Comparison of ENCODE assay signal across 15 mouse cellular contexts in the genomic region with DNA sequence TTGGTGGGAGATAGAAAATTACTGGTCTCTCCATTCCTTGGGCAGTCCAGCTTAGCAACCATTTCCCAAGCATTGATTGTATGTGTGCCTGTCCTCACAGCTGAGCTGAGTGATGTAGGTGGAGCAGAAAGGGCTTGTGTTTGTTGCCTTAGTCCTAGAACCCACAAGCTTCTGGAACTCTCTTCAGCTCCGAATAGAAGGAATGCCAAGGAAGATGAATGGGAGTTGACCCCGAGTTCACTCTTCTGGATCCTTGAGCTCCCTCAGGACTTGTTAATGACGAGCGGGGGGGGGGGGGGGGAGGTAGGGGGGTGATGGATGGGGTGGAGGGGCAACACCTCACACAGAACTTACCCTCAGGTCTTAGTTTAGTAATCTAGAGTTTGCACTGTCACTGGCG. TPM values are rescaled to one million over a fixed set of nuclear protein-coding genes. Genes with fewer than 3 reads are reported as not detected.
A peak's percentile ranks its signal among the peaks of the same experiment; 100 is the strongest.
DNase-seq lines count a peak whose midpoint lies in the region; ATAC-seq and TF ChIP-seq lines count a peak whose summit lies in the region.
"Had no signal": no experiment of that assay in that cellular context is flagged by ENCODE, and none has a peak within 500 bp of the region (broad histone marks: within the 10 kb centered on the region; RNA-seq: fewer than 3 reads in every experiment).

No protein-coding gene starts in this region.

- no peak overlapping the region for H3K4me2 ChIP-seq in forebrain, embryonic 12.5 days
- H3K4me2 ChIP-seq in hindbrain, embryonic 13.5 days: no peak overlapping the region
- H3K4me2 ChIP-seq in hindbrain, postnatal 0 days (ENCODE audit: low read depth, low read length): no peak overlapping the region
- H3K4me2 ChIP-seq in stomach, embryonic 16.5 days (ENCODE audit: low read depth, low read length): no peak overlapping the region
- H3K4me2 ChIP-seq in stomach, postnatal 0 days (replicated peaks; ENCODE audit: low read depth): no peak overlapping the region
- H3K4me2 ChIP-seq: hindbrain, embryonic 12.5 days; liver, embryonic 13.5 days had no signal

- H3K9ac ChIP-seq in forebrain, embryonic 12.5 days: no peak overlapping the region
- no peak overlapping the region for H3K9ac ChIP-seq in hindbrain, embryonic 13.5 days
- no peak overlapping the region for H3K9ac ChIP-seq in hindbrain, postnatal 0 days (replicated peaks; ENCODE audit: low read length)
- no peak overlapping the region for H3K9ac ChIP-seq in stomach, embryonic 16.5 days (ENCODE audit: low read length)
- no peak overlapping the region for H3K9ac ChIP-seq in stomach, postnatal 0 days (ENCODE audit: low read length)
- H3K9ac ChIP-seq: hindbrain, embryonic 12.5 days; liver, embryonic 13.5 days had no signal

- 64% methylated on average over 4 of the region's 5 CpGs for WGBS in forebrain, embryonic 12.5 days
- 69% methylated on average over 5 of the region's 5 CpGs for WGBS in forebrain, embryonic 10.5 days
- WGBS in hindbrain, embryonic 13.5 days: 49% methylated on average over 5 of the region's 5 CpGs
- WGBS in hindbrain, postnatal 0 days: 65% methylated on average over 5 of the region's 5 CpGs
- WGBS in stomach, embryonic 16.5 days: 51% methylated on average over 5 of the region's 5 CpGs
- 54% methylated on average over 5 of the region's 5 CpGs for WGBS in stomach, postnatal 0 days

- H3K9me3 ChIP-seq in forebrain, embryonic 12.5 days: no peaks in the 10 kb centered on the region
- no peaks in the 10 kb centered on the region for H3K9me3 ChIP-seq in forebrain, embryonic 10.5 days
- no peaks in the 10 kb centered on the region for H3K9me3 ChIP-seq in hindbrain, embryonic 13.5 days
- no peaks in the 10 kb centered on the region for H3K9me3 ChIP-seq in hindbrain, postnatal 0 days (ENCODE audit: low read length)
- H3K9me3 ChIP-seq in stomach, embryonic 16.5 days (replicated peaks; ENCODE audit: control insufficient read depth, low read length): no peaks in the 10 kb centered on the region
- H3K9me3 ChIP-seq in stomach, postnatal 0 days (ENCODE audit: control insufficient read depth, low read length): no peaks in the 10 kb centered on the region
- H3K9me3 ChIP-seq: hindbrain, embryonic 12.5 days; liver, embryonic 13.5 days had no signal

- peak overlapping the region; percentile 76 for H3K27ac ChIP-seq in forebrain, embryonic 12.5 days
- no peak overlapping the region for H3K27ac ChIP-seq in forebrain, embryonic 10.5 days
- H3K27ac ChIP-seq in hindbrain, embryonic 13.5 days: peak overlapping the region; percentile 35
- H3K27ac ChIP-seq in hindbrain, postnatal 0 days: no peak overlapping the region
- peak overlapping the region; percentile 30; the same call in 1 of the 2 replicates for H3K27ac ChIP-seq in stomach, embryonic 16.5 days (ENCODE audit: low read length)
- H3K27ac ChIP-seq in stomach, postnatal 0 days (replicated peaks): no peak overlapping the region
- H3K27ac ChIP-seq: hindbrain, embryonic 12.5 days; liver, embryonic 13.5 days had no signal

- no peak for ATAC-seq in forebrain, embryonic 12.5 days (ENCODE audit: low FRiP score)
- no peak for ATAC-seq in hindbrain, embryonic 13.5 days (ENCODE audit: low FRiP score)
- ATAC-seq in hindbrain, postnatal 0 days: no peak
- no peak for ATAC-seq in stomach, embryonic 16.5 days (ENCODE audit: insufficient read depth, low FRiP score)
- ATAC-seq in stomach, postnatal 0 days (ENCODE audit: low FRiP score, low TSS enrichment): no peak

- no peak for TF ChIP-seq CTCF in hindbrain, postnatal 0 days (IDR thresholded peaks at IDR 0.05; ENCODE audit: low read depth)
- TF ChIP-seq CTCF in stomach, postnatal 0 days (IDR thresholded peaks at IDR 0.05; ENCODE audit: low read depth): no peak

- no peak for DNase-seq in forebrain, embryonic 10.5 days (ENCODE audit: extremely low spot score, low spot score)
- DNase-seq in hindbrain, postnatal 0 days (ENCODE audit: low spot score): no peak
- DNase-seq in stomach, postnatal 0 days (ENCODE audit: low spot score): no peak
- DNase-seq in layer of hippocampus, postnatal 10 days (ENCODE audit: low spot score in 2 of 2): no peak
- no peak for DNase-seq in spleen, postnatal 10 days (ENCODE audit: low spot score in 2 of 2)
- DNase-seq: adrenal gland, postnatal 25 days; cerebellum, adult 18-20 months; kidney, adult 2 months; liver, embryonic 13.5 days; spleen, adult 18-20 months; thymus, adult 2 months had no signal

- TF ChIP-seq EP300 in stomach, postnatal 0 days (optimal IDR thresholded peaks at IDR 0.05): no peak

- H3K4me3 ChIP-seq in forebrain, embryonic 12.5 days (replicated peaks): no peak overlapping the region
- no peak overlapping the region for H3K4me3 ChIP-seq in forebrain, embryonic 10.5 days
- no peak overlapping the region for H3K4me3 ChIP-seq in hindbrain, embryonic 13.5 days
- H3K4me3 ChIP-seq in hindbrain, postnatal 0 days (ENCODE audit: low read length): no peak overlapping the region
- no peak overlapping the region for H3K4me3 ChIP-seq in stomach, embryonic 16.5 days (replicated peaks; ENCODE audit: low read length)
- no peak overlapping the region for H3K4me3 ChIP-seq in stomach, postnatal 0 days (ENCODE audit: low read depth, low read length)
- H3K4me3 ChIP-seq: hindbrain, embryonic 12.5 days; liver, embryonic 13.5 days had no signal

- no peaks in the 10 kb centered on the region for H3K36me3 ChIP-seq in forebrain, embryonic 12.5 days (replicated peaks)
- H3K36me3 ChIP-seq in forebrain, embryonic 10.5 days (replicated peaks): peaks cover 5% of the 10 kb centered on the region; the same call in 1 of the 2 replicates
- no peaks in the 10 kb centered on the region for H3K36me3 ChIP-seq in hindbrain, embryonic 13.5 days
- H3K36me3 ChIP-seq in hindbrain, postnatal 0 days (ENCODE audit: insufficient read depth, low read length): no peaks in the 10 kb centered on the region
- no peaks in the 10 kb centered on the region for H3K36me3 ChIP-seq in stomach, embryonic 16.5 days (ENCODE audit: control insufficient read depth, insufficient read depth, low read length)
- H3K36me3 ChIP-seq in stomach, postnatal 0 days (ENCODE audit: control insufficient read depth, insufficient read depth, low read length): no peaks in the 10 kb centered on the region
- H3K36me3 ChIP-seq: hindbrain, embryonic 12.5 days; liver, embryonic 13.5 days had no signal

- peaks cover 82% of the 10 kb centered on the region for H3K4me1 ChIP-seq in forebrain, embryonic 12.5 days
- peaks cover 86% of the 10 kb centered on the region for H3K4me1 ChIP-seq in forebrain, embryonic 10.5 days
- peaks cover 65% of the 10 kb centered on the region for H3K4me1 ChIP-seq in hindbrain, embryonic 13.5 days (replicated peaks)
- peaks cover 22% of the 10 kb centered on the region for H3K4me1 ChIP-seq in hindbrain, postnatal 0 days (ENCODE audit: insufficient read depth, low read length)
- peaks cover 74% of the 10 kb centered on the region for H3K4me1 ChIP-seq in stomach, embryonic 16.5 days (ENCODE audit: control insufficient read depth, insufficient read depth, low read length)
- peaks cover 17% of the 10 kb centered on the region for H3K4me1 ChIP-seq in stomach, postnatal 0 days (replicated peaks; ENCODE audit: control insufficient read depth, insufficient read depth)

- H3K27me3 ChIP-seq in forebrain, embryonic 12.5 days: no peaks in the 10 kb centered on the region
- no peaks in the 10 kb centered on the region for H3K27me3 ChIP-seq in forebrain, embryonic 10.5 days (ENCODE audit: poor library complexity, severe bottlenecking)
- H3K27me3 ChIP-seq in hindbrain, embryonic 13.5 days: no peaks in the 10 kb centered on the region
- no peaks in the 10 kb centered on the region for H3K27me3 ChIP-seq in hindbrain, postnatal 0 days (ENCODE audit: insufficient read depth, low read length)
- no peaks in the 10 kb centered on the region for H3K27me3 ChIP-seq in stomach, embryonic 16.5 days (ENCODE audit: control insufficient read depth, insufficient read depth, low read length)
- H3K27me3 ChIP-seq in stomach, postnatal 0 days (ENCODE audit: control insufficient read depth, insufficient read depth, low read length): no peaks in the 10 kb centered on the region
- H3K27me3 ChIP-seq: hindbrain, embryonic 12.5 days; liver, embryonic 13.5 days had no signal

RNA-seq across cellular contexts. Expression of a gene that starts 25.9 kb away (rescaled TPM):
- polyA plus RNA-seq in forebrain, embryonic 12.5 days (2016; fragmentation: Nextera tagmentation; extraction: Ambion mirVana): 27.6 and 29.0 TPM in 2 replicates
- polyA plus RNA-seq in forebrain, embryonic 10.5 days (2016; fragmentation: Nextera tagmentation; extraction: Ambion mirVana): 19.1 and 21.2 TPM in 2 replicates
- polyA plus RNA-seq in hindbrain, embryonic 13.5 days (2015; fragmentation: Nextera tagmentation; extraction: Ambion mirVana): 11.1 and 12.0 TPM in 2 replicates
- total RNA-seq in hindbrain, postnatal 0 days (2014; rRNA removed): 37.7 and 44.9 TPM in 2 replicates
- polyA plus RNA-seq in hindbrain, postnatal 0 days (2015; fragmentation: Nextera tagmentation; extraction: Ambion mirVana): 9.5 and 9.9 TPM in 2 replicates
- polyA plus RNA-seq in stomach, embryonic 16.5 days (2015; fragmentation: Nextera tagmentation; extraction: Ambion mirVana): 20.4 and 23.6 TPM in 2 replicates
- polyA plus RNA-seq in stomach, postnatal 0 days (2015; fragmentation: Nextera tagmentation; extraction: Ambion mirVana): 10.6 TPM in 2 replicates
- total RNA-seq in layer of hippocampus, postnatal 10 days (2021): 10 to 100 TPM; 28.6 to 32.5 TPM

Comparison
In these comparisons a context has a peak if more than half of its experiments do, and no peak if none do; other contexts are left out.
1. H3K27ac ChIP-seq: peak in forebrain, embryonic 12.5 days (single experiment), hindbrain, embryonic 13.5 days (single experiment) and stomach, embryonic 16.5 days (single experiment); none in forebrain, embryonic 10.5 days (single experiment), hindbrain, postnatal 0 days (single experiment) and stomach, postnatal 0 days (single experiment).